Mouse (Mus musculus) brain, adult 2 months (tissue): Measurements from ENCODE around the gene Fam120a.

Source experiments
- DNase-seq: peaks from one replicate; pipeline ENCODE4 v3.0.0; 2011; ENCODE audit warnings: low read depth, low spot score

The Fam120a gene

DNA sequence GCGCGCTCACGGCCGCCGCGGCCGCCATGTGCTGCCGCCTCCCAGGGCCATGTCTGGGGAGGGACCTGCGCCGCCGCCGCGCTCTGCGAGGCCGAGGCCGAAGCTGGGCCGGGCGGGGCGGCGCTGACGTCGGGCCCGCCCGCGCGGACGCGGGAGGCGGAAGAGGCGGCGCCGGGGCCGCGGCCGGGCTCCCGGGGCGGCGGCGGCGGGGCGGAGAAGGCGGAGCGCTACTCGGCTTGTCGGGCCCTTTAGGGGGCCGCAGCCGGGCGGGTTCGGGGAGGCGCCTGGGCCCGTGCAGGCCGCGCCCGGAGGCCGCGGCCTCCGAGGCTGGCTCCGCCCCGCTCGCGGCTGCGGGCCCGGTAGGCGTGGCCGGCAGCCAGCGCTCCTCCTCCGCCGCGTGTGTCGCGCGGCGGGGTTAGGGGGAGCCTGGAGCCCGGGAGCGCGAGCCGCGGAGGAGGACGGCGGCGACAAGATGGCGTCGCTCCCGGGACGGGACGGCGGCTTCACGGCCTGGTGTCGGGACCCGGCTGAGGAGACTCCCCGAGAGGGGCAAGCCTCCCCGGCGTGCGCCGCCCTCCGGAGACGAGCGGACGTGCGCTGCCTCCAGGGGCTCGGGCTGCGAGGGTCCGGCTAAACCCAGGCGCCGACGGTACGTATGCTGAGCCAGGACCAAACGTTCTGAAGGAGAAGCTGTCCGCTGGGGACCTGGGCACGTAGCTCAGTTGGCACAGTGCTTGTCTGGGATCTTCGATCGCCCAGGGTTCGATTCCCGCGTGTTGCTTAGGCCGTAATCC lies at the start of gene Fam120a:
Fam120a (minus strand) TSS at position 62 of the 794 bp plus-strand sequence.
- DNase-seq, result peak; percentile 94

DNA sequence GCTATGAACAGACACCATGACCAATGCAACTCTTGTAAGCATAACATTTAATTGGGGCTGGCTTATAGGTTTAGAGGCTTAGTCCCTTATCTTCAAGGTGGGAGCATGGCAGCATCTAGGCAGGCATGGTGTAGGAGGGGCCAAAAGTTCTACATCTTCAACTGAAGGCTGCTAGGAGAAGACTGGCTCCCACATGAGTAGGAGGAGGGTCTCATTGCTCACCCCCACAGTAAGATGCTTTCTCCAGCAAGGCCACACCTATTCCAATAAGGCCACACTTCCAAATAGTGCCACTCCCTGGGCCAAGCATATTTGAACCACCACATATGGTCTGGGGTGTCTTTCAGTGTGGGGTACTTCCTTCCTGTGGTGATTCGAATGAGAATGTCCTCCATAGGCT lies 49.6 kb upstream of the Fam120a start:
- DNase-seq, result no peak

DNA sequence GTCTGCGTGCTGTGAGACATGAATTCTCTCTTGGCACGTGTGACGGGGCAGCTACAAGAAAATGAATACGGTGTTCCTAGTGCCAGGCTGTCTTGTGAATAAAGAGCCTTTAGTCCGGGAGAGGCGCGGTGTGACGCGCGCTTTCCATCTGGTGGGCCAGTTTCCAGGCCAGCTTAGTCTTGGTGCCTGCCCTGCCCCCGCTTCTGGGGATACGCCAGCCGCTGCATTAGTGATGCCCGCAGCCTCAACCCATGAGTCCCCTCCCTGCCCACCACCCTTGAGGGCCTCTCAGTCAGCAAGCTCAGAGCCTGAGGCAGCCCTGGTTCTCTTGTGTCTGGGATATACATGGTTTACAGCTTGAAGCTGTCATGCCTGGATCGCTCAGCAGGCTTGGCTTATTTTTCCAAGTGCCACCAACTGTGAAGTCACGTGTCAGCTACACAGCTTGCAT lies 48.5 kb upstream of the Fam120a start:
- peak; percentile 97 for DNase-seq

DNA sequence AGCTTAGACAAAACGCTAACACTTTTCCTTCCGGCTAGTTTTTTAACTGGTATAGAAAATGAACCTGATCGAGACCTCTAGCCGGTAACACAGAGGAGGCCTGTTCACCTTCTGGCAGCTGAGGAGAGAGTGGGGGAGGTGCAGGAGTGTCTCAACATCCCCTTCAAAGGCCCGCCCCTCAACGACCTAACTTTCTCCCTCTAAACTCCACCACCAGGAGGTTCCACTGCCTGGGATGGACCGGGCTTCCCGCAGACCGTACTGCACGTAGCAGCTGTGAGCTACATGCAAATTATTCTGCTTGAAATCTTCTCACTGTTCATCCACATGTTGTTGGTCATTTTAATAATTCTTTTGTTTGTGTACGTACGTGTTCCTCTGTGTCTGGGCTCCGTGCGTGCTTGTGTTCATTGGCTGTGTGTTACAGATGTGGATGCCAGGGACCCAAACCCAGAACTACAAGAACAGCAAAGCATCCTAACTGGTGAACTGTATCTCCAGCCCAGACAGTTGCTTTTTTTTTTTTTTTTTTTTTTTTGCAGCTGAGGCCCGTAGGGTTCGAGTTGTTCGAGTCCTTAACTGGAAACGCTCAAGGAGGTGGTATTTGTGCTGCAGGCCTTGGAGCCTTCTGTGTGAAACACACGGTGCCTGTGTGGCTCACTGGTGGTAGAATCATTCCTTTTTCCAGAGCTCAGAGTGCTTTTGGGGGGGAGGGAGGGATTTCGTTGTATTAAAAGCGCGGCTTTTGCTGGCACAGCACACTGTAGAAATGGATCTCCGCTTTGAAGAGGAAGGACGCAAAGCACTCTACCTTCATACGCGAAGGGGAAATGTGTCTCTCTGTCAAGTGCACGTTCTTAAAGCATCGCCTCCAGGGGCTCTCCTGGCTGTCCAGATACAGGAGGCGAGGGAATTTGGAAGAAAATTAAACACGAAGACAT lies 47.8 kb upstream of the Fam120a start:
- DNase-seq, result peak; percentile 29

DNA sequence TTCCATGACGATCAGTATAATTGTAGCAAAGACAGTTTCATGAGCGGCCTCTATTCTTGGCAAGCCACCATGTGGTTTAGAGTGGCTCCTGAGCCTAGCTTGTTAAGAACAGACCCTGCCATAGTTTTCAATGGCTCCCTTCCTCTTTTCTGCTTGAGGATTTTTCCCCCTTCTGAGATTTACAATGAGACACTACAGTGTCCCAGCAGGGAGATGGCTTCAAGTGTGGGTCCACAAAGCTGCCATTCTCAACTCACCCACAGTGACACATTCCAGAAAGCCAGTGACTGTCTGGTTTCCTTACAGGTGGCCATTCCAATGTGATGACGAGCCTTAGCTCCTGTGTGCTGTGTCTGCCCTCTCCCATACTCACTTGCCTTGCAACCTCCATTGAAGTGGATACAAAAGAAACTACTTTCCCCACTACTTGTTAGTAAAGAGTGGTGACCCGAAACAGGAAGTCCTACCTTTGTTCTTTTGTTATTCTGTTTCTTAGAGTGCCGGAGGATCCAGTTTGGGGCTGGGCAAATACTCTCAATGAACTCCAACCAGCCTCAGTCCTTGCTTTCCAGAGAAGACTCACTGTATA lies 45.5 kb upstream of the Fam120a start:
- no peak for DNase-seq

DNA sequence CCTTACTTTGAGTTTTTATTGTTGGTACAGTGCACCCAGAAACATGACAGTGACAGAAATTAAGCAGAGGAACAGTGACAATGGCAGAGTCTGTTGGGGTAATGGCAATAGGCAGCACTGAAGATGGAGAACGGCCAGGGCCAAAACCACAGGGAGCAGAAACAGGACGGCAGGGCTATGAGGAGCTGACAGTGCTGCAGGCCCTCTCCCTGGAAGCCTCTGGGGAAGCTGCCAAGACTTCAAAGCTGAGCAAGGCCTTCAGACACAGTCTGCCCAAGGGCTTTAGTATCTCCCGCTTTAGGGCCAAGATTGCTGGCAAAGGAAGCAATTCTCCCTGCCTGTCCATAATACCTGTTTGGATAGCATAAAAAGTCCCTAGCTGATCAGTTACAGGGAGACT lies 33.9 kb upstream of the Fam120a start:
- DNase-seq, result peak; percentile 96

DNA sequence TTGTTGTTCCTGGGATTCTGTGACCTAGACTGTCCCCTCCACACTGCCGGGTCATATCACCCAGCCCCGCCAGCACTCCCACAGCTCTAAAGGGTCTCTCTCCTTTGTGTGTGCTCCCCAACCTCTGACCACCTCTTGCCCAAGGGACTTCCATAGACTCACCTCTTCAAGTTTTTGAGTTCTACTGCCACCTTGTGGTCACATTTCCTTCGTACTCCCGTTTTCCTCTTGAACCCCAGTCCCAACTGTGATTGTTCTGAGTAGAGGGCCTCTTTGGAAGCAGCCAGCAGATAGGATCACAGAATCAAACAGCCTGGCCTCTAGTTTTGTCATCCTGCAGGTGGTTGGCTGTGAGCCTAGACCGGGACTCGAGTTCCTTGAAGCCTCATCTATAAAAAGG lies 30.8 kb upstream of the Fam120a start:
- peak; percentile 88 for DNase-seq

DNA sequence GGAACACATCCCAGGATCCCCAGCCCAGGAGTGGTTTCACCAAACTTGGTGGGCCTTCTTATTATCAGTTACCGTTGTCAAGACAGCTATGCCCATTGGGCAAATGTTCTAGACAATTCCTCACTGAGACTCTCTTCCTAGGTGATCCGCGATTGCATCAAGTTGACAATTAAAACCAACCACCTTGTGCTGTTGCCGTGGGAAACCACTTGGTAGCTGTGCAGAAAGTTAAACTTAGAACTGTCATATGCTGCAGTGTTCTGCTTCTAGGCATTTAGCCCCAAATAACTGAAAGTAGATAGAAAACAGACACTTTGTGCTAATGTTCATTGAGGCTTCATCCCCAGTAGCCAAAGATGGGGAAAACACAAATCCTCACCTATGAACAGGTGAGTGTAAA lies 28.9 kb upstream of the Fam120a start:
- peak; percentile 66 for DNase-seq

DNA sequence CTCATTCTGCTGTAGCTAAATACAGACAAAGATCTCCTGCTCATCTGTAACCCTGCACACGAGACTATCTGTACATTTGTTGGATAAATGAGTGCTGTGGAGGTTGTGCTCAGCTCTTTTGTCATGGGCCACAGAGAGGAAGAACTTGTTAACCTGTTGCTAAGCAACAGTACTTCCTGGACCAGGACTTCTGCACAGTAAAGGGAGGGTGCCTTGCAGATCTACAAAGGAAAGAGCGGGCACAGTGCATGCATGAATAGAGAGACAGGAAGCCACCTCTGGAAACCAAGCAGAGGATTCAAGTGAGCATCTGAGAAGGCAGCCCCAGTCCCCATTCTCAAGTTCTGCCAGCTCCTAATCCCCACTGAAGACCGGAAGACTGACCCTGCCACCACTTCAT lies 27.1 kb upstream of the Fam120a start:
- peak; percentile 42 for DNase-seq

DNA sequence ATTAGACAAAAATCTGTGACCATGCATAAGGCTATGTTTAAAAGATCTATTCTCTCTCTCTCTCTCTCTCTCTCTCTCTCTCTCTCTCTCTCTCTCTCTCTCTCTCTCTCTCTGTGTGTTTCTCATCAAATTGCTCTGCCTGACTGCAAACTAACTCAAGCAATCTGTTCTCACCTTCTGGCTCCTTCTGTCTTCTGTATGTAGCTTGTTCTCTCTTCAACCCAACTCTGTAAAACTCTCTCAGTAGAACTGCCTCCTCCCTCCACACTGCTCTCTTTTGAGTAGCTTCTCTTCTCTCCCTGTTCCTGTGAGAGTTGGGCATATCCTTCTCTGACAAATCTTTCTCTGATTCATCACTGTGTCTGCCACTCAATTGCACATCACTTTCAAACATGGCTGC lies 25.1 kb upstream of the Fam120a start:
- peak; percentile 74 for DNase-seq

DNA sequence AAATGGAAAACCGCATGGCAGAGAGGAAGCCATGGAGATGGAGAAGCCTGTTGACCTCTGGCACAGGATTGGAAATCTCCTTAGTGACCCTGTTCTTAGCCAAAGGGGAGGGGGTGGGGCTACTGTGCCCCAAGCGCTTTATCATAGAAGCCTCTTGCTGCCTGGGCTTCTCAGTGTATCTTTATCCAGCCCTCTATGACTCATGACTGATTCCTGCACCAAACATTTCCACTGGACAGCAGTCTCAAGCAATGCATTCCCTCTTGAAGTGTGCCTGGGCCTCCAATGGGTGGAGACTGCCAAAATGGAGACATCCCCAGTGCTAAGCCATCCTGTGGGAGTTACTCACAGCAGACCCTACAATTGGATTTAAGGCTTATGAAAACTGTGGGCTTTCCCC lies 22.3 kb upstream of the Fam120a start:
- no peak for DNase-seq

DNA sequence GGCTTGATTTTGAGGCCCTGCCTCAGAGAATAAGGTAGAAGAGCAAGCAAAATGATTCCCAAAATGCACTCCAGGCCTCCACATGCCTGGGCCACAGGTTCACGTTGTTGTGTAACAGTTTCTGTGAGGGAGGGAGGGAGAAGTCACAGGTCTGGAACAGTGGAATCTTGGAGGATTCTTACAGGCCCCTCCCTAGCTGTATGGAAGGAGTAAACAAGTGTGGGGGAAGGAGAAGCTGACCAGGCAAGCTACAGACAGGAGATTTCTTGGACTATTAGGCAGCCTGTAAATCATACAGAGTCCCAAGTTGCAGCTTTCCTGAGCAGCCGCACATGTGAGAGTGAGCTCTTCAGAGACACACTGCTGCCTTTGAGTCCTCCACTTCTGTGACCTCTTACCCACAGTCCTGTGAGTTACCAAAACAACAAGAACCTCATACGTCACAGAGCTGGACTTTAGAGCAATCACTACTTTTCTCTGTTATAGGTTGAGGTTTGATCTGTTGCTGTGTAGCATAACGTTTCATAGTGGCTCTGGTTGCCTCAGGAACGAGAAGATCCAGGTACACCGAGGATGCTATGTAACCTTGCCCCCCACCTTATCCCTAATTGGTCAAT lies 14.8 kb upstream of the Fam120a start:
- DNase-seq, result no peak

DNA sequence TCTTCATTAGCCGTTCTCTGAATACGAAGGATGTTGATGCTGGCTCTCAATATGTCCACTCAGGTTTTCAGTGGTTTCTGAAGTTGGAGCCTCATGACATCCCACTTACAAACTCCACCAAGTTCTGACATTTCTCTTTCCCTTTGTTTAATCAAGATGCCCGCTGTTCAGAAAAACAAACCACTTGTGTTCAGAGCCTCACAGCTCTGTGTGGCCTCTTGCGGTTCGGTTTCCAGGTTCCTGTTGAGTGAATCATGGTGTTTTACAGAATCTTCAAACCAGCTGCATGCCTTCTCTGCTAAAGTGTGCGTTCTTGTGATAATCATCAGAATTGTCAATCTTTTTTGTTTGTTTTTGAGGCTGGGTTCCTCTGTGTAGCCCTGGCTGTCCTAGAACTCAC lies 11.3 kb upstream of the Fam120a start:
- DNase-seq, result no peak

DNA sequence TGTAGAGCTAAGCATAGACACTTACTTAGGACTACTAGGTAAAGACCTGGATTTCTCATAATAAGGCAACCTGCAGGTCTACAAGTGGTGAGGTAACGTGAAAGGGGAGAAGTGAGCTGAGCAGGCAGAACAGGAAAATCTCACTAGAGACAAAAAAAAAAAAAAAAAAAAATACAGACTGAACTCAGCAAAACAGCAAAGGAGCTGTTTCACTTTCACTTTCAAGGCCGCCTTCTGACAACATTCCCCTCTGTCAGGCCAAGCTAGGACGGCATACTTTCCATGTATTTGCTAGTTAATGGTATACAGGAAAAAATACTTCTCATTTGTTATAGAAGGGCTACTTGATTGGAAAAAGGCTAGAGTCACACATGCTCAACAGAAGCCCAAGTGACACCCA lies 10.0 kb upstream of the Fam120a start:
- no peak for DNase-seq

DNA sequence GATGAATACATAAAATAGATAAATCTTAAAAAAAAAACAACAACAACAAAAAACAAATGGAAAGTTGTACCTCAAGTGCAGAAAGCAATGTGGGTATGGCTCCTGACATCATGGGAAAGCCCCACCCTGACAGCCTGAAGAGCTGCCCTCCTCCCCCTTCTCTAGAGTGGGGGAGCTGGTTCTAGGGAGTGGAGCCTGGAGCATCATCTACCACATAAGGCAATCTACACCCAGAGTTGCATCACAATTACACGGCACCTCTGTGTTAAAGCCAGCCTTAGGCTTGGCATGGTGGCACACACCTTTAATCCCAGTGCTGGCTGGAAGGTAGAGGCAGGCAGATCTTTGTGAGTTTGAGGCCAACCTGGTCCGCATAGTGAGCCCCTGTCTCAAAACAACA lies 6.9 kb upstream of the Fam120a start:
- no peak for DNase-seq

DNA sequence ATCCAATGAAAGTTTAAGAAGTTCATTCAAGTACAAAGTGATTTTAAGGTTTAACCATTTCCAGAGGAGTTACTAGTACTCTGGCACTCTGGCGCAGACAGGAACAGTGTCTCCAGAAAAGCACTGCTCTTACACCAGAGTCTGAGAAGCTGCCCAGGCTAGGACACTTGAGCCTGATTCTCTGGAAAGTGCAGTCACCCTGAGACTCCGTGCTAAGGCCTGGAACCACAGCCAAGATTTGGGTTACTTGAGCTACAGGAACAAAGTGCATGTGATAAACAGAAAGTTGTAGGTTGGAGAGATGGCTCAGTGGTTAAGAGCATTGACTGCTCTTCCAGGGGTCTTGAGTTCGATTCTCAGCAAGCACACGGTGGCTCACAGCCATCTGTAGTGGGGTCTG lies 6.4 kb upstream of the Fam120a start:
- DNase-seq, result no peak

DNA sequence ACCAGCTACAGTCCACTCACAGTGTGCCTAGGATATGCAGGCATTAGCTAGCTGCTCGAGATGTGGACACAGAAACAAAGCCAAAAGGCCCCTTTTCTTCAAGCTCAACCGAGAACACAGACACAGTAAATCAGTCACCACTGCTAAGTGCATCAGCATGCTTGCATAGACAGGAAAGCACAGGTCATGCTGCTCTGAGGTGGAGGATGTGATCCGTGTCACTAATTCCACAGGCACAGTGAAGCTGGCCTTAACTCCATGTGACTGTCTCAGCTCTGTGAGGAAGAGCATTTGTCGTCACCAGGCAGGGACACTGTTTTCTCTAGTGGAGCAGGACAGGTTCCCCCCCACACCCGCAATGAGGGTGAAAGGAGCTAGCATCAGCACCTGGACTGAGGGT lies 5.4 kb upstream of the Fam120a start:
- no peak for DNase-seq

DNA sequence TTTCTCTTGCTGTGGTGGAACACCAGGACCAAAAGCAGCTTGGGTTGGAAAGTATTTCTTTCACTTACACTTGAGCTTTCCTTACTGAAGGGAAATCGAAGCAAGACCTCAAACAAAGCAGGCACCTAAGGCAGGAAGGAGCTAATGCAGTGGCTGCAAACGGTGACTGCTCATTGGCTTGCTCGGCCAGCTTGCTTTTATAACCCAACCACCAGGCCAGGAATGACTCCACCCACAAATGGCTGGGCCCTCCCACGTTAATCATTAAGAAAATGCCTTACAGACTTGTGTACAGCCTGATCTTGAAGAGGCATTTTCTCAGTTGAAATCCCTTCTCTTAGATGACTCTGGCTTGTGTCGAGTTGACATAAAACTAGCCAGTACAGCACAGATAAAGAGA lies 3.2 kb upstream of the Fam120a start:
- DNase-seq, result no peak

DNA sequence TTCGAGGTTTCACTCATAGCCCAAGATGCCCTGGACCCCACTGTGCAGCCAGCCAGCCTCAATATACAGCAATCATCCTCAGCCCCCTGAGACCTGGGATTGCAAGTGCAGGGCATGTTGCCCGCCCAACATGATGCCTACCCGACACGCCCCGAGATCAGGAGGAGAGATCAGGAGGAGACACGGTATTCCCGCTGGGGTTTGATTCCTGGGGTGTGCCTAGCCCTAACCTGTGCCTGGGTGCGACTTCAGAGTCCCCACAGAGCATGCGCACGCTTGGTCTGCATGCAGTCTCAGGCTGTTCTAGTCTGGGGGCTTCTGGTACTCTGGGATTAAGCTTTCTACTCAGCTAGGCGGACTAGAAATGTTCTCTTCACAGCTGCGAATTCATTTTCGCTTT lies 2.7 kb upstream of the Fam120a start:
- no peak for DNase-seq

DNA sequence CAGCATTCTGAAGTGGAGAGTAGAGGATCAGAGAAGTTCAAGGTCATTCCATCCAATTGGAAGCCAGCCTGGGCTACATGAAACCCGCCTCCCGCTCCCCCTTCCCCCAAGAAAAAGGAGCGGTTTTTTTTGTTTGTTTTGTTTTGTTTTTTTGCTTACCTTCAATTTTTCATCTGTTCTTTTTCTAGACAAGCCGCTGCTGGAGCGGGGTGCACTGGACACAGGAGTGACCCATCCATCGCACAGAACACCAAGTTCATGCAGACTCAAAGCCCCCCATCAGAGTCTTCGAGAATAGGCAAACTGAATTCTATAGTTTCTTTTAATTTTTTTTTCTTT lies 902 bp upstream of the Fam120a start:
- no peak for DNase-seq

DNA sequence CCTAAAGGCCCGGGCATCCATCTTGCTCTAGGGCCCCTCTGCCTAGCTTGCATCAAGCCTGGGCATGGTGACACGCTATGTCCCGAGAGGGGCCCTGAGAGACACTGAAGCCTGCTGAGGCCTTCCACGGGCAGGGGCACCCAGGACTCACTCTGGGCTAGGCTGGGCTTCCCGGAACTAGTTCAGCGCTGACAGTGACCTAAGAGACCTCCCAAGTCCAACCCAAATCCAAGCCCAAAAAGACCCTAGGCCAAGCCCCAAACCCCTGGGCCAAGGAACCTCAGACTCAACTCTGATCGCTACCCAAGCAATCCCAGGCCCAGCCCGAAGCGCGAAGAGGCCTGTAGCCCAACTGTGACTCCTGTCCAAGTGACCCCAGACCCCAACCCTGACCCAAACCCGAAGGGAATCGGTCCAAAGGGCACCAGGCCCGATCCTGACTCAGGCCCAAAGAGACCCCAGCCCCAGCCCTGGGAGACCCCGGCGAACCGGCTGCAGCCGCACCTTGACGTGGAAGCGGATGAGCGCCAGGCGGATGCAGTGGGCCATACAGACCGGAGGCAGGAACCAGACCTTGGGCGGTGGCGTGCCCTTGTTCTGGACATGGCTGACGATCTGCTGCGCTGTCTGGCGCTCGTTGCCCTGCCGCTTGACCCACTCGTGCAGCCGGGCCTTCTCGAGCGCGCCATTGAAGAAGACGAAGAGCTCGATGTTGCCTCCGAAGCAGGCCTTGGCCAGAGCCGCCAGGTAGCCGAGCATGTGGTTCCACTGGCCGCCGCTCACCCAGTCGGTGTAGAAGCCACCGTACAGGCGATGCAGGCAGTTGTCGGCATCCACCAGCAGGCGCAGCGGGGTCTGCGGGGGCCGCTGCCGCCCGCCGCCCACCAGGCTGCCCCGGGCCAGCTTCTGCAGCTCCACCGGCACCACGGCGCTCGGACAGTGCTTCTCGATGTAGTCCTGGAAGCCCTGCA lies 681 bp downstream of the Fam120a start:
- peak; percentile 61 for DNase-seq
